Mouse (Mus musculus) hindbrain, embryonic 16.5 days (tissue): ENCODE data around the gene Spata33. TPM values are rescaled to one million over a fixed set of nuclear protein-coding genes. Genes with fewer than 3 reads are reported as not detected.
A peak's percentile ranks its signal among the peaks of the same experiment; 100 is the strongest.

ENCODE experiments used
- ATAC-seq: fragments of 200-750 bp; cut with Nextera tagmentation; 2 replicates; pipeline ENCODE4 v1.8.0; 2017; ENCODE audit warnings: moderate TSS enrichment, moderate library complexity
- H3K27ac ChIP-seq: fragments of 300-500 bp; sonication (generic); 2 replicates; pipeline ENCODE4 v1.5.1; 2014; ENCODE audit warnings: low read depth, mild to moderate bottlenecking, control low read depth, low read length, moderate library complexity
- H3K27me3 ChIP-seq: fragments of 300-500 bp; sonication (generic); replicated peaks from 2 replicates; pipeline ENCODE4 v1.6.1; 2014; ENCODE audit warnings: low read length; ENCODE audit not compliant: control insufficient read depth, insufficient read depth
- H3K36me3 ChIP-seq: fragments of 300-500 bp; sonication (generic); 2 replicates; pipeline ENCODE4 v1.6.1; 2014; ENCODE audit warnings: mild to moderate bottlenecking, low read length, moderate library complexity, mixed read lengths; ENCODE audit not compliant: control insufficient read depth, insufficient read depth
- H3K4me1 ChIP-seq: fragments of 300-500 bp; sonication (generic); 2 replicates; pipeline ENCODE4 v1.6.1; 2014; ENCODE audit warnings: low read depth, low read length; ENCODE audit not compliant: control insufficient read depth, insufficient read depth
- H3K4me2 ChIP-seq: fragments of 300-500 bp; sonication (generic); 2 replicates; pipeline ENCODE4 v1.6.1; 2014; ENCODE audit warnings: mild to moderate bottlenecking, low read length, control low read depth, moderate library complexity
- H3K4me3 ChIP-seq: fragments of 300-500 bp; sonication (generic); 2 replicates; pipeline ENCODE4 v1.5.1; 2014; ENCODE audit warnings: mild to moderate bottlenecking, low read length, control low read depth, moderate library complexity
- H3K9ac ChIP-seq: fragments of 300-500 bp; sonication (generic); 2 replicates; pipeline ENCODE4 v1.6.1; 2014; ENCODE audit warnings: low read depth, mild to moderate bottlenecking, control low read depth, low read length, moderate library complexity
- H3K9me3 ChIP-seq: fragments of 300-500 bp; sonication (generic); 2 replicates; pipeline ENCODE4 v1.6.1; 2014; ENCODE audit warnings: mild to moderate bottlenecking, low read length, moderate library complexity; ENCODE audit not compliant: control insufficient read depth
- WGBS: fragments of 180-500 bp; shearing (Covaris S2); extraction: QIAGEN DNeasy Blood & Tissue Kit; methylation state at CpG from one replicate; pipeline ENCODE4 v1.1.7; 2014; 5-methylcytosine and 5-hydroxymethylcytosine counted together
- polyA plus RNA-seq: library from polyadenylated mRNA; unstranded; fragments of >200 nt; fragmentation: Nextera tagmentation; extraction: Ambion mirVana; gene quantifications from 2 replicates; pipeline ENCODE4 v1.2.1, GENCODE M21; 2015

The Spata33 gene
- polyA plus RNA-seq, 1 experiment from 2014 or later = 7.0 TPM

- no peaks in the 10 kb centered on the region; the same call in 1 of the 2 replicates for H3K36me3 ChIP-seq
- H3K4me2 ChIP-seq = no peak overlapping the region
- no peak overlapping the region for H3K27ac ChIP-seq
- WGBS = 75% methylated on average over 14 of the region's 14 CpGs
- no peaks in the 10 kb centered on the region for H3K27me3 ChIP-seq
- no peak overlapping the region for H3K9ac ChIP-seq
- H3K4me1 ChIP-seq = no peaks in the 10 kb centered on the region
- H3K4me3 ChIP-seq = no peak overlapping the region
- H3K9me3 ChIP-seq = no peaks in the 10 kb centered on the region
- no peak for ATAC-seq
Observed at GRCm38 (mm10) chr8:123199864-123200263, 12.8 kb upstream of the Spata33 start.

GRCm38 (mm10) chr8:123202288-123202687 is 10.3 kb upstream of the Spata33 start:
- WGBS = 21% methylated on average over 5 of the region's 5 CpGs
- Histone ChIP-seq H3K4me3 (no peak overlapping the region), H3K27ac (no peak overlapping the region), H3K4me2 (no peak overlapping the region), H3K36me3 (peaks cover 16% of the 10 kb centered on the region), H3K27me3 (no peaks in the 10 kb centered on the region), H3K4me1 (no peaks in the 10 kb centered on the region), H3K9me3 (no peaks in the 10 kb centered on the region), H3K9ac (peak overlapping the region; percentile 44; the same call in 1 of the 2 replicates)
- ATAC-seq = peak; percentile 45; the same call in 1 of the 2 replicates

GRCm38 (mm10) chr8:123203571-123203970 is 9.1 kb upstream of the Spata33 start:
- H3K9ac ChIP-seq = no peak overlapping the region
- no peak overlapping the region for H3K4me2 ChIP-seq
- peaks cover 25% of the 10 kb centered on the region for H3K36me3 ChIP-seq
- no peak overlapping the region for H3K27ac ChIP-seq
- no peak overlapping the region for H3K4me3 ChIP-seq
- H3K9me3 ChIP-seq = no peaks in the 10 kb centered on the region
- no peaks in the 10 kb centered on the region for H3K4me1 ChIP-seq
- H3K27me3 ChIP-seq = no peaks in the 10 kb centered on the region
- 93% methylated on average over 3 of the region's 3 CpGs for WGBS
- ATAC-seq = no peak

DNA sequence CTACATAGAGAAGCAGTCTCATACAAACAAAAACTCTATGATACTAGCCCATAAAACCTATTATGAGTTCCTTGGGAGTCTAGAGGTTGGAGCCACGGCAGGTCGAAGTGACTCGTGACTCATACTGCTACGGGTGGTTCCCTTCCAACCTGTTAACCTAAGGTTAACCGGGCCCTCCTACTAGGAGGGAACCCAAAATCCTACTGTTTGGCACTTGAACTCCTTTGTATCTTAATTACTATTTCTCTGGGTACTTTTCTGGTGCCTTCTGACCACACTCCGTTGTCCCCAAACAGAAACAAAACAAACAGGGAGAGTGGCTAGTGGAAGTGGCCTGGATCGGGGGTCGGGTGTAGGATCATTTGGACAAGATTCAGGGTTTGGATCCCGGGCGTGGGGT is 756 bp upstream of the Spata33 start:
- WGBS = 48% methylated on average over 10 of the region's 10 CpGs
- peak overlapping the region; percentile 95 for H3K4me3 ChIP-seq
- no peaks in the 10 kb centered on the region for H3K9me3 ChIP-seq
- peak overlapping the region; percentile 90 for H3K4me2 ChIP-seq
- no peaks in the 10 kb centered on the region for H3K27me3 ChIP-seq
- no peak overlapping the region for H3K27ac ChIP-seq
- ATAC-seq = no peak
- H3K36me3 ChIP-seq = peaks cover 22% of the 10 kb centered on the region
- H3K4me1 ChIP-seq = peaks cover 19% of the 10 kb centered on the region
- H3K9ac ChIP-seq = peak overlapping the region; percentile 96

DNA sequence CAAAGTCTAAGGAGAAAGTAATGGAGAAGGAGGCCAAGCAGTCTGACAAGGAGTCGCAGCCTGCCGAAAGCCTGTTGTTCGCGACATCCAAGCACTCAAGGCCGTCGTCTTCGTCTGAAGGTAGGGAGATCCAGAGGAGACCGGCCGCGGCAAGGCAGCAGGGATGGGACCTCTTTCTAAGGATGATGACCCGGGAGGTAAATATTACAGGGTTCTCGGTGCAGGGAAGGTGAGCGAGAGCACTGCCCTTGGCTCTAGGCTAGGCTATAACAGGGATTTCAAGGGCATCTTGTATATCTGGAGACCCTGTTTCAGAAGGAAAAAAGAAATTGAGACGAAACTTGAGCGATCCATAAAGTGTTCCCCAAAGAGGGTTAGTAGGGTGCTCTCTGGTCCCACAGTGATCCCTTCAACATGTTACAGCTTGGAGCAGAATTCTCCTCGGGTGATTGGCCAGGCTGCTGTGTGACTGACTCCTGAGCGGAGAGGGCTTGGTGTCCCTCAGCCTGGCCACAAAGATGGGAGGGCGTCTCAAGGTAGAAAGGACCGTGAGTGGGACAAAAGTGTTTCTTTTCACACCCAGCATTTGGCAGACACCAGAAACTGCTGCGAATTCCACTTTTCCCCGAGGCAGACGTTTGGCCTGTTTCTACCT is 613 bp downstream of the Spata33 start:
- Histone ChIP-seq H3K4me1 (peaks cover 19% of the 10 kb centered on the region), H3K9ac (peak overlapping the region; percentile 96), H3K36me3 (peaks cover 9% of the 10 kb centered on the region; the same call in 1 of the 2 replicates), H3K4me3 (peak overlapping the region; percentile 95), H3K27ac (peak overlapping the region; percentile 69), H3K27me3 (no peaks in the 10 kb centered on the region), H3K4me2 (peak overlapping the region; percentile 90), H3K9me3 (no peaks in the 10 kb centered on the region)
- no peak for ATAC-seq
- WGBS = 19% methylated on average over 22 of the region's 22 CpGs

GRCm38 (mm10) chr8:123215430-123215829 is 2.8 kb downstream of the Spata33 start:
- H3K36me3 ChIP-seq = no peaks in the 10 kb centered on the region
- WGBS = 83% methylated on average over 3 of the region's 3 CpGs
- H3K9ac ChIP-seq = no peak overlapping the region
- H3K4me3 ChIP-seq = no peak overlapping the region
- H3K4me2 ChIP-seq = no peak overlapping the region
- peaks cover 19% of the 10 kb centered on the region for H3K4me1 ChIP-seq
- no peak for ATAC-seq
- no peaks in the 10 kb centered on the region for H3K27me3 ChIP-seq
- no peaks in the 10 kb centered on the region for H3K9me3 ChIP-seq
- no peak overlapping the region for H3K27ac ChIP-seq

DNA sequence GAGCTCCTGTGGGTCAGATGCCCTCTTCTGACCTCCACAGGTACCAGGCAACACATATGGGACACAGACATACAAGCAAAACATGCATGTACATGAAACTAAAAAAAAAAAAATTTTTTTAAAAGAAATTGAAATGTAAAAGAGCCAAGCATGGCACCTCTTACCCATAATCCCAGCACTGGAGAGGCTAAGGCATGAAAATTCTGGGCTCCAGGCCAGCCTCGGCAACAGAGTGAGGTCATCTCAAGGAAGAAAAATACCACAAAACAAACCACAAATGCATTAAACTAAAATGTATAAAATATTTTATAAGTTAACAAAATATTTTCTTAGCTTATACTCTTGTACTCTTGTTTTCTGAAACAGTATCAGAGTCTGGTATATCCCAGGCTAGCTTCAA is 8.3 kb downstream of the Spata33 start:
- WGBS = 83% methylated on average over 1 of the region's 1 CpGs
- H3K9ac ChIP-seq = no peak overlapping the region
- H3K36me3 ChIP-seq = no peaks in the 10 kb centered on the region
- ATAC-seq = no peak
- no peak overlapping the region for H3K27ac ChIP-seq
- no peaks in the 10 kb centered on the region for H3K27me3 ChIP-seq
- no peaks in the 10 kb centered on the region for H3K9me3 ChIP-seq
- H3K4me2 ChIP-seq = no peak overlapping the region
- H3K4me1 ChIP-seq = peaks cover 14% of the 10 kb centered on the region
- H3K4me3 ChIP-seq = no peak overlapping the region

DNA sequence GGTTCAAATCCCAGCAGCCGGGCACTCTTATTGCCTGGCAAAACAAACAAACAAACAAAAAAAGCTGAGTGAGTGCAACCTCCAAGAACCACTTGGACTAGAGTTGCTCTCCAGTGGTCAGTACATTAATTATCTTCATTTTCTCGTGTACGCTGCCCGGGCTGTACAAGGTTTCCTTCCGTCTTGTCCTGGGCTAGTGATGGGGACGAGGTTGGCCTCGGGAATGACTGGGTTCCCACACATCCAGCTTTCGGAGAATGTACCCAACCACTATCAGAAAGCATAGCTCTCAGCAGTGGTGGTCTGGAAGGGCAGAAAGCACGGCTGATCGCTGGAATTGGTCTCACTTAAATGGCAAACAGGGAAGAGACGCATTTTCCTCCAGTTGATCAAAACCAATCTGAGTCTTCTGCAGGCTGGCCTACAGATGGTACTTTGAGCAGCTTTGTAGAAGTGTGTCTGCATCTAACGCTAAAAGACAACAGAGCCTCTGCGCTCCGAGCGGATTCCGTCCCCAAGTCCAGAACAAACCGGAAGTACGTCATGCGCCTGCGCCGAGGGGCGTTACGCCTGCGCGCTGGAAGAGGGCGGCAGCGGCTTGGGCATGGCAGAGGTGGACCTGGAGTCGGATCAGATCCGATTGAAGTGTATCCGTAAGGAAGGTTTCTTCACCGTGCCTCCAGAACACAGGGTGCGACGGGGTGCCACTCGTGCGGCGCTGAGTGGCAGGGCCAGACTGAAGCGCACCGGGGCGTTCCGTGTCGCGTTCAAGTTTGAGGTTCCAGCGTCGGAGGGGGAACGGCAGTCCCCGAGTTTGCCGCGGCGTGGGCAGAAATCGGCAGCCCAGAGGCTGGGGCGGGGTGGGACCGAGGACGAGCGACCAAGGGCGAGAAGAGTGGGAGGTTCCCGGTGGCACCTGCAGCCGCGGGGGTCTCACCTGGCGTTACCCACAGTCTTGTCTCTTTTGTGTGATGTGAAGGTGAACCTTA is 11.9 kb downstream of the Spata33 start, which contains the start of gene Cdk10:
Gene Cdk10, plus strand, starts transcription at position 565 of the 989 bp plus-strand sequence.
- peak; percentile 94 for ATAC-seq
- H3K27ac ChIP-seq = peak within 1 kb of the TSS; percentile 73
- peak within 1 kb of the TSS; percentile 72 for H3K4me2 ChIP-seq
- peak within 1 kb of the TSS; percentile 79 for H3K9ac ChIP-seq
- no peaks in the 10 kb centered on the region for H3K9me3 ChIP-seq
- H3K27me3 ChIP-seq = no peaks in the 10 kb centered on the region
- 0 out of 2 replicates have a peak, but pooled peaks cover 3% of the 10 kb centered on the region for H3K36me3 ChIP-seq
- peak within 1 kb of the TSS; percentile 59 for H3K4me3 ChIP-seq
- peaks cover 14% of the 10 kb centered on the region for H3K4me1 ChIP-seq
- 2% methylated on average over 58 of the region's 59 CpGs for WGBS

DNA sequence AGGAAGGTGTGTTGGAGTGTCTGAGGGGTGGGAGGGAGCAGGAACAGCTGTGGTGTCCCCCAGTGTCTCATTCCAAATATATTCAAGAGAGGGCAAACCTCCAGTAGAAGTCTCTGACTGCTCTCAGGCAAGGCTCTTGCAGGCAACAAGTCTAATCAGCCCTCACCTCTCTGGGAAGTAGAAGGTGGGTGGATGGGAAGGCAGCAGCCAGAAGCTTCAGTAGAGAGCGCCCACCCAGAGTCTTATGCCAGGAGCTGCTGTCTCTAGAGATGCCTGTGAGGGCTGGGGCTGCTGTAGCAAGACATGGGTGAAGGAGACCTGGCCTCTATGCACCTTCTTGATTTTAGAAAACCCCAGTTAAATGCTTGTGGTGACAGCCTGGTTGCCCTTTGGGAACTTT is 15.8 kb downstream of the Spata33 start:
- H3K9ac ChIP-seq = no peak overlapping the region
- H3K4me1 ChIP-seq = peaks cover 14% of the 10 kb centered on the region
- H3K4me2 ChIP-seq = no peak overlapping the region
- no peak overlapping the region for H3K4me3 ChIP-seq
- 100% methylated on average over 1 of the region's 1 CpGs for WGBS
- H3K36me3 ChIP-seq = 0 out of 2 replicates have a peak, but pooled peaks cover 3% of the 10 kb centered on the region
- no peak for ATAC-seq
- H3K27ac ChIP-seq = no peak overlapping the region
- no peaks in the 10 kb centered on the region for H3K9me3 ChIP-seq
- H3K27me3 ChIP-seq = no peaks in the 10 kb centered on the region
